Mouse (Mus musculus) layer of hippocampus, postnatal 10 days (tissue): Measurements from ENCODE around the gene Pno1. TPM values are rescaled to one million over a fixed set of nuclear protein-coding genes. Genes with fewer than 3 reads are reported as not detected.
"Not testable (repeated sequence)": the region's sequence is repeated elsewhere in the genome, so short reads cannot be mapped to it uniquely, and the experiment has no call there.

Experiments
- DNase-seq, 2 experiments: peaks; one replicate each; pipeline ENCODE4 v3.0.0; 2021; ENCODE audit warnings: low spot score in 2 of 2
- long read RNA-seq: library from polyadenylated mRNA; stranded (forward); transcript quantifications from one replicate; pipeline ENCODE4 v2.0.0, GENCODE M21; 2023
- total RNA-seq, 2 experiments: library from RNA; stranded (reverse); gene quantifications; 2 replicates each; pipeline ENCODE4 v1.2.3; 2021

Gene Pno1
- 10 to 100 TPM; 35.0 to 36.0 TPM for total RNA-seq
- long read RNA-seq, transcript Pno1-201 (7 exons, 1,544 nt), result major isoform, 69 of 71 reads
- long read RNA-seq, partial matches to known transcripts, result 0 of 71 reads
- long read RNA-seq, other reads (novel, unspliced or antisense), result 2 of 71 reads

GRCm38 (mm10) chr11:17211258-17212140 is at the start of gene Pno1:
Pno1 (minus strand) TSS chr11:17211568.
- peak; percentile 96 to 97 for DNase-seq

- DNase-seq, result no peak
These were observed 46.5 kb upstream of the Pno1 start for GRCm38 (mm10) chr11:17257861-17258260.

- DNase-seq, result peak; percentile 97 to 98
These were observed 46.1 kb upstream of the Pno1 start, which contains the start of gene C1d for GRCm38 (mm10) chr11:17257443-17257842. C1d (plus strand) TSS chr11:17257579.

DNA sequence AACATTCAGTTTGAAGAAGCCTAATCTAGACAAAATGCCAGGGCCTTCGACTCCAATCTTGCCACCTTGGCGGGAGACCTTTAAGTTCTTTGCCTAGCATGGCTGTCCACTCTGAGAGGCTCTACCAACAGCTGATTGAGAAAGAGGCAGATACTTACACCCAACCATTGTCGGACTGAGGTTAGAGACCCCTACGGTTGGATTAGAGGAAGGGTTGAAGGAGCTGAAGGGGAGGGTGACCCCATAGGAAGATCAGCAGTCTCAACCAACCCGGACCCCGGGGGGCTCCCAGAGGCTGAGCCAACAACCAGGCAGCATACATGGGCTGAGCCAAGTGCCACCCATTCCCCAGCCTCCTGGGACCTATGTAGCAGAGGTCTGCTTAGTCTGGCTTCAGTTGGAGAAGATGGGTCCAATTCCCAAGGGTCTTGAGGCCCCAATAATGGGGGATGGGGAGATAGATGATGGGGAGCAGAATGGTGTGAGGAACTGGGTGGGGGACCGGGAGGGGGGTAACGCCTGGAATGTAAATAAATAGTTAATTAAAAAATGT is 45.5 kb upstream of the Pno1 start:
- DNase-seq, result peak; percentile 7 to 24

DNA sequence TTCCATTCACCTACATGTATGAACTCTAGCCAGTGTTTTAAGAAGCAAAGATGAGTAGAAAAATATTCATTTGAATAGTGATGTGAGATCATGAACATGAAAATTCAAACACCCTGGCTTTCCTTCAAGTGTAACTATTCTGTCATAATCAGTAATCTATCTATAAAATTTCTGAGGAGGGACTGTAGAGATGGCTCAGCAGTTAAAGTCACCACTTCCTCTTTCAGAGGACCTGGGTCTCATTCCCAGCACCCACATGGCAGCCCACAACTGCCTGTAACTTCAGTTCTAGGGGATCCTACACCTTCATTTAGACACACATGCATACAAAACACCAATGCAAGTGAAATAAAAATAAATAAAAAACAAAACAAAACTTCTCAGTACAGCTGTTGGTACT is 37.3 kb upstream of the Pno1 start:
- no peak for DNase-seq

GRCm38 (mm10) chr11:17238598-17238997 is 27.2 kb upstream of the Pno1 start:
- not testable (repeated sequence) for DNase-seq

- DNase-seq, result no peak
These were observed 25.2 kb upstream of the Pno1 start for GRCm38 (mm10) chr11:17236449-17237037.

DNA sequence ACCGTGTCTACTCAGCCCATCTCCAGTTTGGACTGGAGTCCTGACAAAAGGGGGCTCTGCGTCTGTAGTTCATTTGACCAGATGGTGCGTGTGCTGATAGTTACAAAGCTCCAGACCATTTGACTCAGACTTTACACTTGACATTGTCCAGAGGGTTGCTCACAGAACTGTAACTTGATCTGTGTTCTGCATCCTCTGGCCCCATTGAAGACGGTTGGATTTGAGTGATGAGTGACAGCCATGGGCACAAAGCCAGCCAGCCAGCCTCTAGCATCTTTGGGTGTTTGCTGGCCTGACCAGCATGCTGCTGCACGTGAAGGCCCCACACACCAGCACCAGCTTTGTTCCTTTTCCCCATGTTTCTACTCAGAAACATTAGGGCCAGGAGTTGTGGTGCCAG is 21.4 kb upstream of the Pno1 start:
- DNase-seq, result no peak

DNA sequence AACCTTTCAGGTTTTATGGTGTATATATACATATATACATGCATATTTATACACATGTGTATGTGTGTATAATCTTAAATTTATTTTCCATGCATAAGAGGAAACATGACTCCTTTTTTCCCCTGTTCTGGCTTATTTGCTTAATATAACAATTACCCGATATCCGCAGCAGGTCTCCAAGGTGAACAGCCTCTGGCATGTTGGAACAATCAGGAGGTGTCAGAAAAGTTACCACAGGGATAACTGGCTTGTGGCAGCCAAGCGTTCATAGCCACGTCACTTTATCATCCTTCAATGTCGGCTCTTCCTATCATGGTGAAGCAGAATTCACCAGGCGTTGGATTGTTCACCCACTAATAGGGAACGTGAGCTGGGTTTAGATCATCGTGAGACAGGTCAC is 9.8 kb upstream of the Pno1 start:
- DNase-seq, result no peak

DNA sequence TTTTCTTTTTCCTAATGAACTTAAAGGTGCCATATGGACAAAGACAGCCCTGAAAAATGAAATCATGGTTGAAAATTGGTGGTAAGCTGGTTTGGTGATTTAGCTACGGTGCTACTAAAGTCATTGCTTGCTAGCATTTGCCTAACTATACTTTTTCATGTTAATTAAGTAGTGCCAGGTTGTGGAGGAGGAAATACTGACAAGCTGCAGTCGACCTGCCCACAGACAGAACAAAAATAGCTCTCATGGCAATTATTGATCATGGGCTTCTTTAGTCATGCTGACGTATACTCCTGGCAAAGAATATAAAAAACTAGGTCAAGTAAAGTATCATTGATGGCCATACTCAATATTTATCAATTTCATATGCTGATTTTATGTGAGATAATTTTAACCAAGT is 4.1 kb upstream of the Pno1 start:
- DNase-seq, result no peak

DNA sequence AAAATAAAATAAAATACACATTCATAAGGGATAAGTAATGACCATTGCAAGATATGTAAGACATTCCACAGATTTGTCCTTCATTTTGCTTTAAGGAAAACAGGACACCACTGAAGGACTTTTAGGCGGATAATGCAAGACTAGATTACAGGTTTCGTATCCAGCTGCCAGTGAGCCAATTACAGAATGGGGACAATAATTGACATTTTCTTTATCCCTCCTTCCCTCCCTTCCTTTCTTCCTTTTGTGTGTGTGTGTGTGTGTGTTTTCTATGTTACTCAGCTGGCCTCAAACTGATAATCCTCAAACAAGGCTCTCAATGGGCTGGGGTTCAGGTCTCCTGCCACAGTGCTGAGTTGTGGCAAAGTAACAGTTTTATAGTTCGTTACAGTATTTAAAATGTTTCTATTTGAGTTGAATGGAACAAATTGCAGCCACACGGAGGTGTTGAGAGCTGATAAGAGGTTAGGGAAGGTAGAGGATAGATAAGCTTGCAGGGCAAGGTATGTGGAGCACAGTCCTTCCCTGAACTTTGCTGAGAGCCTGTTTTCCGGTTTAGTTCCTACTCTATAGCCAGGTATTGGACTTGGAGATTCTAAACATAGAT is 1.6 kb upstream of the Pno1 start:
- DNase-seq, result no peak

GRCm38 (mm10) chr11:17212141-17212495 is 750 bp upstream of the Pno1 start:
- no peak for DNase-seq

DNA sequence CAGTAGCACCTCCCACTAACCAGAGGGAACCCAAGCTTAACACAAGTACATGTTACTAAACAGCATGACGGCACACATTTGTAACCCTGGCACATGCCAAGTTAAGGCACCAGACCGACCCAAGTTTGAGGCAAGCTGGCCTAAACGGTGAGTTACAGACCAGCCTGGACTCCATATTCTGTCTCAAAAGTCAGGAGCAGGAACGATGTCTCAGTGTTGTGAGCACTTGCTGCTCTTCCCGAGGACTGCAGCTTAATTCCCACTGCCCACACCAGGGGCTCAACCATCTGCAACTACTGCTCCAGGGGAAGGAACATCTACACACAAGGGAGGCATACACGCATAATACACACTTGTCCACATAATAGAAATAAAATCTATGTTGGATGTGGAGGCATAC is 8.9 kb downstream of the Pno1 start:
- DNase-seq, result no peak

GRCm38 (mm10) chr11:17200936-17201335 is 10.4 kb downstream of the Pno1 start:
- no peak for DNase-seq

DNA sequence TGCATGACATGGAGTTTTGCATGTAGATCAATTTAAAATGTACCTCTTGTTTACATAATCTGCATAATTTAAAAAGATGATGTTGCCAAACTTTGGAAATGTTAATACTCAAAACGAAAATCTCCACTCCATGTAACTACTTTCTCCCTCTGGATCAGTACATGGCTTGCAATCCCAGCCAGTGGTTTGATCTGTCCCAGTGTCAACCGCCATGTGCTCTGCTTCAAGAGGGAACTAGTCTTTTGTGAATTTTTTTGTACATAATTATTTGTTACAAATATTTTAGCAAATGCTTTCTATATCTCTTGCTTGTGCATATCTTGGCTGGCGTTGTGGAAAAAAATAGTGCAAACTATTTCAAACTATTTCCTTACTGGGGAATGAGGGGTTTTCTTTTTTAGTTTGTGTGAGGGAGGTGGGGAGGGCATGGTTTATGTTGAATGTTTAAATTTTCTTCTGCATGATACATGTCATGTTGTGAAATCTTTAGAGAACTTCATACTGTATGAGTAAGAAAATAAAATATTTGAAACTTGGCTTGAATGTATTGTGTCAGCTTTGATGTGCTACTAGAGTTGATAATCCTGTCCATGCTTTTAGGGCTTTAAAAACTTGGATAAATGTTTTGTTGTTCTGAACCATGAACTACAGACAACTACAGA is 11.4 kb downstream of the Pno1 start:
- DNase-seq, result no peak

DNA sequence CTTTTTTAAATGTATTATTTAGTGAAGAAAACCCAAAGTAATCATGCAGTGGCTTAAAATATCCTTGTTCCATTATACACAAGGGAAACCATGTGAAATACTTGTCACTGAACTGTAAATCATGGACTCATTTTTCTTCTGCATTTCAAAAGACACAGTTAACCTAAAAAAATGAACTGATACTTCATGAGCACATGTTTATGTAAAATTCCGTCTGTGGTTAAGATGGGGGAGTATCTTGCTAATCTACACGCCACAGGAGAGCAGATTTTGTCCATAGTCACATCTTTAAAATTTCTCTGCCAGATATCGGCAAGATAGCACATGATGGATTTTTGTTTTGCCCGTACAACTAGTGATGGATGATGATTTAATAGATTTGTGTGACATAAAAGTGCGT is 12.2 kb downstream of the Pno1 start:
- no peak for DNase-seq

DNA sequence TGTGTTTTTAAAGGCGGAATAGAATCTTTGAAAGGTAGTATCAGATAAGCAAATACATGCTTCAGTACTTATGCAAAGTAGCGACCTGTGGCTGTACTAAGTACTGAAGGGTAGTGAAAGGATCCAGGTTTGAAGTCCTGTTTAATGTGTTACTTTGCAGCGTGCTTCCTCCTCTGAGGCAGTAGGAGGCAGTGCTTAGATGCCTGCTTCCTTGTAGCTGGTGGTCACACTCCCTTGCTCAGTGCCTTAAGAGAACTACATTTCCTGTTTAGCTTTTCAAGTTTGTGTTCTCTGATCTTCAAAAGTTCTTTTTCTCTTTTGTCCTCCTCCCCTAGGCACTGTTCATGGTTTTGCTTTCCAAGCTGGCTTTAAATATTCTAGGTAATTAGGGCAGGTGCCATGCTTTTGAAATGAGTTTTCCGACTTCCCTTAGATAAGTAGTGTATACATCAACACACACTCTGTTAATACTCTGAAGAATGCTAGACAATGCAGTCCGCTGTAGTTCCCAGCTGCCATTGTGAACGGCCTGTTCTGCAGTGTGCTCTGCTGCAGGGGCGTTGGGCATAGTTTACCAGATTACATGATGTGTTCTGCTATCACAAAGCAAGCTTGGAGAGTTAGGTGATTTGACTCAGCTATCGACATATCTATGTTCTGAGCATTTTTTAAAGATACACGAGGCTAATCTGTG is 19.1 kb downstream of the Pno1 start:
- DNase-seq, result no peak

- no peak for DNase-seq
These were observed 22.6 kb downstream of the Pno1 start for GRCm38 (mm10) chr11:17188786-17189185.

DNA sequence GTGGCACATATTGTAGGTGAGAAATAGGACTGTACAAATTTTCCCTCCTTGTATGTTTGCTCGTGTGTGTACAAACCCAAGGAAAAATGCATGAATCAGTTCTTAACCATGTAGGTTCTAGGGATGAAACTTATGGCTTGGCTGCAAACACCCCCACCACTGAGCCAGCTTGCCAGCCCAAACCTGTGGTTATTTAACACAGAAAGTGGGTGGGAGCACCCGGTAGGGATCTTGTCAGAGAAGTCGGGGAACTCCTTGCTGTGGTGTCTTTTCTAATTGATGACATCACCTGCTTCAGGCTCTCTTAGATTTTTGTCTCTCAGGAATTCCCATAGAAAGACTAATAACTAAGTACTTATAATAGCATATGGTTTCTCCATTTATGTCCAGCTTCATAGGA is 23.7 kb downstream of the Pno1 start:
- DNase-seq, result no peak

GRCm38 (mm10) chr11:17183165-17183564 is 28.2 kb downstream of the Pno1 start:
- no peak for DNase-seq

DNA sequence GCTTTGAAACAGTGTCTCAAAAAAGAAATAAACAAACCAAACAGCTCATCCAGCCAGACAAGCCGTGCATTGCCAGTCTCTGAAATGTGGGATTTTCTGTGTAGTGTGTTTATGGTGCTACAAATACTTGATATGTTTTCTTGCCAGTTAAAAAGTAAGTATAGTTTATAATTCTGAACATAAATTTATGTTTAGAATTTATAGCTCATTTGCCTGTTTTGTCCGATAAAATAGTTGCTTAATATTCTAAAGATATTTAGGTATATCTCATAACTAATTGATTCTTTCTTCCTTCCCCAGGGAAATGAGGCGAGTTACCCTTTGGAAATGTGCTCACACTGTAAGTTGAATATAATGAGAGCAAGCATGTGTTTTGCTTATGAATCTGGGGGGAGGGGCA is 29.6 kb downstream of the Pno1 start, which contains the start of gene Wdr92:
Wdr92 (plus strand) TSS at position 301 of the 400 bp plus-strand sequence.
- no peak for DNase-seq
